Mouse (Mus musculus) cerebellum, adult 2 months (tissue): ENCODE results near the gene Gid8.

Source experiments
- CTCF ChIP-seq: fragments of 200-500 bp; IDR thresholded peaks from 2 replicates; pipeline ENCODE4 v1.5.1; 2011; ENCODE audit warnings: low read depth, mild to moderate bottlenecking, control low read depth, low read length, moderate library complexity, borderline replicate concordance; ENCODE audit not compliant: insufficient read depth
- POLR2A ChIP-seq: fragments of 200-500 bp; IDR thresholded peaks from 2 replicates; pipeline ENCODE4 v1.6.1; 2011; ENCODE audit warnings: low read length, control low read depth, borderline replicate concordance; ENCODE audit not compliant: insufficient read depth

- TF ChIP-seq CTCF (no peak), POLR2A (no peak)
These were observed 21.1 kb downstream of the Gid8 start for GRCm38 (mm10) chr2:180731036-180731435.
